Mouse (Mus musculus): Measurements from ENCODE around the gene Clcn6.

DNA sequence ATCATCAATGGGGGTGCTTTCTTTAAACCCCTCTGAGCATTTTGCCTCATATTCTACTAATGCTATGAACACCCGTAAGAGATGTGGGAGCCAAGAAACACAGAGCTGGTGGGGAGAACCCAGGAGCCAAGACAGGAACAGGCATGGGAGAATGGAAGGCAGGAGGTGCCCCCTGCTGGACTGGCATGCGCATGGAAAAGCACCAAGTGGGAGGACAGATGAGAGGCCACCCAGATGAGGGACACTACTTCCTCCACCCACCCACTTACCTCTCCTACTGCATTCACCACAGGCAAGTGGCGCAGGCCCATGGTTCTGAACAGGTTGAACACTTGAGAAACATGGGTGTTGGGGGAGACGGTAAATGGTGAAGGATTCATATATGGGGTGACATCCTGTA is 30.2 kb downstream of the Clcn6 start:
- TF ChIP-seq CTCF (IDR thresholded peaks at IDR 0.05; ENCODE audit: control insufficient read depth, insufficient read depth, insufficient read length) (peak; percentile 41), USF1 (IDR thresholded peaks at IDR 0.05; ENCODE audit: low read depth) (no peak), MYOD1 (IDR thresholded peaks at IDR 0.05; ENCODE audit: control insufficient read depth, insufficient read length, low read depth) (no peak), MAX (IDR thresholded peaks at IDR 0.05) (no peak), MYOG (IDR thresholded peaks at IDR 0.05; ENCODE audit: control insufficient read depth, extremely low read depth, insufficient read length) (no peak), CEBPB (IDR thresholded peaks at IDR 0.05; ENCODE audit: low read depth) (no peak), FOSL1 (IDR thresholded peaks at IDR 0.05; ENCODE audit: insufficient read depth, low read length, poor library complexity, severe bottlenecking) (no peak)

Measured in C2C12 (cell line).